Mouse (Mus musculus) CH12.LX (cell line): ENCODE data around the gene Ntrk2. TPM values are rescaled to one million over a fixed set of nuclear protein-coding genes. Genes with fewer than 3 reads are reported as not detected.

ENCODE experiments used
- DNase-seq: peaks from one replicate; pipeline ENCODE4 v3.0.0-alpha.2; 2013; ENCODE audit errors: extremely low read depth
- H3K27ac ChIP-seq: 2 replicates; pipeline ENCODE4 v1.5.1; 2012; ENCODE audit warnings: low read depth, mild to moderate bottlenecking, control low read depth, moderate library complexity; ENCODE audit not compliant: insufficient read depth
- H3K27me3 ChIP-seq: replicated peaks from 2 replicates; pipeline ENCODE3; 2012; ENCODE audit warnings: inconsistent platforms
- H3K36me3 ChIP-seq, 2 experiments: replicated peaks in 1 of 2; 2 replicates each; pipeline versions ENCODE3 to v1.6.1; 2012; ENCODE audit warnings: inconsistent platforms in 1 of 2, low read length in 1 of 2, mild to moderate bottlenecking in 1 of 2, mixed read lengths in 1 of 2, moderate library complexity in 1 of 2; ENCODE audit not compliant: control insufficient read depth in 1 of 2, insufficient read depth in 1 of 2
- H3K4me1 ChIP-seq, 2 experiments: 2 replicates each; pipeline ENCODE4 v1.6.1; 2012; ENCODE audit warnings: inconsistent platforms in 1 of 2, moderate library complexity in 1 of 2; ENCODE audit not compliant: insufficient read depth in 2 of 2, control insufficient read depth in 1 of 2
- H3K4me2 ChIP-seq: 2 replicates; pipeline ENCODE4 v1.6.1; 2012; ENCODE audit warnings: low read depth, mild to moderate bottlenecking, control low read depth; ENCODE audit not compliant: poor library complexity, insufficient read depth, severe bottlenecking
- H3K4me3 ChIP-seq, 3 experiments: fragments of 150-350 bp in 1 of 3; sonication (generic) in 1 of 3; replicated peaks in 1 of 3; 2 replicates each; pipeline versions ENCODE3 to v1.5.1; 2011 to 2012; ENCODE audit warnings: low read depth in 2 of 3, low read length in 2 of 3, mild to moderate bottlenecking in 2 of 3, moderate library complexity in 2 of 3, control low read depth in 1 of 3, improper control_type of control experiment in 1 of 3, inconsistent platforms in 1 of 3, mixed read lengths in 1 of 3; ENCODE audit not compliant: poor library complexity in 1 of 3
- H3K79me2 ChIP-seq: replicated peaks from 2 replicates; pipeline ENCODE4 v1.6.1; 2012; ENCODE audit warnings: mild to moderate bottlenecking, moderate library complexity; ENCODE audit not compliant: control insufficient read depth, poor library complexity, insufficient read depth, severe bottlenecking; ENCODE audit errors: extremely low read depth
- H3K9ac ChIP-seq: 2 replicates; pipeline ENCODE4 v1.6.1; 2012; ENCODE audit warnings: low read depth, mild to moderate bottlenecking, control low read depth, moderate library complexity; ENCODE audit not compliant: insufficient read depth
- H3K9me3 ChIP-seq: replicated peaks from 2 replicates; pipeline ENCODE3; 2012; ENCODE audit warnings: low read length, inconsistent platforms, mixed read lengths
- CHD2 ChIP-seq: IDR thresholded peaks from 2 replicates; pipeline ENCODE4 v1.6.1; 2011; ENCODE audit warnings: low read length, improper control_type of control experiment
- E2F4 ChIP-seq: IDR thresholded peaks from 2 replicates; pipeline ENCODE4 v1.6.1; 2011; ENCODE audit warnings: low read depth, low read length, improper control_type of control experiment; ENCODE audit not compliant: insufficient replicate concordance
- ELF1 ChIP-seq: IDR thresholded peaks from 2 replicates; pipeline ENCODE4 v1.6.1; 2014; ENCODE audit warnings: low read depth, mild to moderate bottlenecking, inconsistent platforms, low read length, improper control_type of control experiment
- EP300 ChIP-seq: IDR thresholded peaks from 2 replicates; pipeline ENCODE4 v1.6.1; 2011; ENCODE audit warnings: low read length, improper control_type of control experiment
- IRF4 ChIP-seq: IDR thresholded peaks from 2 replicates; pipeline ENCODE4 v1.6.1; 2014; ENCODE audit warnings: low read depth, mild to moderate bottlenecking, inconsistent platforms, low read length, improper control_type of control experiment
- JUN ChIP-seq: IDR thresholded peaks from 2 replicates; pipeline ENCODE4 v1.6.1; 2011; ENCODE audit warnings: low read depth, mild to moderate bottlenecking, low read length, improper control_type of control experiment, moderate library complexity; ENCODE audit not compliant: insufficient read depth
- JUND ChIP-seq: conservative IDR thresholded peaks from 2 replicates; pipeline ENCODE4 v1.6.1; 2011; ENCODE audit warnings: low read depth, low read length, improper control_type of control experiment
- KAT2A ChIP-seq: IDR thresholded peaks from 2 replicates; pipeline ENCODE4 v1.6.1; 2012; ENCODE audit warnings: low read length, improper control_type of control experiment, inconsistent platforms; ENCODE audit not compliant: insufficient replicate concordance
- MAX ChIP-seq: IDR thresholded peaks from 2 replicates; pipeline ENCODE4 v1.6.1; 2011; ENCODE audit warnings: low read length, improper control_type of control experiment
- MAZ ChIP-seq: IDR thresholded peaks from 2 replicates; pipeline ENCODE4 v1.6.1; 2012; ENCODE audit warnings: low read depth, mild to moderate bottlenecking, inconsistent platforms, low read length, improper control_type of control experiment, moderate library complexity
- MEF2A ChIP-seq: IDR thresholded peaks from 2 replicates; pipeline ENCODE4 v1.6.1; 2014; ENCODE audit warnings: low read depth, mild to moderate bottlenecking, inconsistent platforms, low read length, improper control_type of control experiment, borderline replicate concordance
- NELFE ChIP-seq: IDR thresholded peaks from 2 replicates; pipeline ENCODE4 v1.6.1; 2011; ENCODE audit warnings: low read depth, low read length, improper control_type of control experiment
- NRF1 ChIP-seq: IDR thresholded peaks from 2 replicates; pipeline ENCODE4 v1.6.1; 2014; ENCODE audit warnings: low read depth, mild to moderate bottlenecking, inconsistent platforms, low read length, improper control_type of control experiment, moderate library complexity
- PAX5 ChIP-seq: IDR thresholded peaks from 2 replicates; pipeline ENCODE4 v1.6.1; 2012; ENCODE audit warnings: low read length, inconsistent platforms, mixed read lengths
- POLR2A ChIP-seq: IDR thresholded peaks from 2 replicates; pipeline ENCODE4 v1.6.1; 2011; ENCODE audit warnings: low read depth, mild to moderate bottlenecking, improper control_type of control experiment, low read length
- SIN3A ChIP-seq: IDR thresholded peaks from 2 replicates; pipeline ENCODE4 v1.6.1; 2012; ENCODE audit warnings: low read length, improper control_type of control experiment, inconsistent platforms
- TBP ChIP-seq: conservative IDR thresholded peaks from 2 replicates; pipeline ENCODE4 v1.6.1; 2011; ENCODE audit warnings: low read depth, low read length, improper control_type of control experiment
- TCF12 ChIP-seq: IDR thresholded peaks from 2 replicates; pipeline ENCODE4 v1.6.1; 2014; ENCODE audit warnings: low read depth, mild to moderate bottlenecking, inconsistent platforms, low read length, improper control_type of control experiment
- UBTF ChIP-seq: IDR thresholded peaks from 2 replicates; pipeline ENCODE4 v1.6.1; 2012; ENCODE audit warnings: low read depth, mild to moderate bottlenecking, inconsistent platforms, low read length, improper control_type of control experiment, moderate library complexity
- USF2 ChIP-seq: conservative IDR thresholded peaks from 2 replicates; pipeline ENCODE4 v1.6.1; 2011; ENCODE audit warnings: low read depth, low read length, improper control_type of control experiment
- ZKSCAN1 ChIP-seq: IDR thresholded peaks from 2 replicates; pipeline ENCODE4 v1.6.1; 2012; ENCODE audit warnings: low read depth, inconsistent platforms, low read length, improper control_type of control experiment, borderline replicate concordance
- ZNF384 ChIP-seq: IDR thresholded peaks from 2 replicates; pipeline ENCODE4 v1.6.1; 2012; ENCODE audit warnings: low read depth, low read length, improper control_type of control experiment, inconsistent platforms
- dilution Hi-C: fragments of 300-500 bp; cut with MboI; formaldehyde crosslinking; loops from 2 replicates; pipeline ENCODE4 v1.14.3; 2020; ENCODE audit warnings: low sequenced_read_pairs; ENCODE audit not compliant: extremely low pct_unique_long_range_greater_than_20kb, extremely low pct_ligation_motif_present
- in situ Hi-C: fragments of 300-500 bp; cut with MboI; formaldehyde crosslinking; loops from 3 replicates; pipeline ENCODE4 v1.14.3; 2019; ENCODE audit warnings: low sequenced_read_pairs, low pct_ligation_motif_present, low pct_unique_long_range_greater_than_20kb, mixed read lengths
- polyA plus RNA-seq: library from polyadenylated mRNA; unstranded; fragments of >175 nt; gene quantifications from 2 replicates; pipeline ENCODE4 v1.2.1, GENCODE M21; 2012; ENCODE audit warnings: low read depth; ENCODE audit not compliant: insufficient read length
- total RNA-seq, 2 experiments: library from RNA; depleted of rRNA; stranded (reverse); fragments of 300-350 nt in 1 of 2; fragments of >200 nt in 1 of 2; gene quantifications; 2 replicates each; pipeline ENCODE4 v1.2.3; 2012 to 2014

The Ntrk2 gene
- total and polyA plus RNA-seq, 3 experiments: not detected

DNA sequence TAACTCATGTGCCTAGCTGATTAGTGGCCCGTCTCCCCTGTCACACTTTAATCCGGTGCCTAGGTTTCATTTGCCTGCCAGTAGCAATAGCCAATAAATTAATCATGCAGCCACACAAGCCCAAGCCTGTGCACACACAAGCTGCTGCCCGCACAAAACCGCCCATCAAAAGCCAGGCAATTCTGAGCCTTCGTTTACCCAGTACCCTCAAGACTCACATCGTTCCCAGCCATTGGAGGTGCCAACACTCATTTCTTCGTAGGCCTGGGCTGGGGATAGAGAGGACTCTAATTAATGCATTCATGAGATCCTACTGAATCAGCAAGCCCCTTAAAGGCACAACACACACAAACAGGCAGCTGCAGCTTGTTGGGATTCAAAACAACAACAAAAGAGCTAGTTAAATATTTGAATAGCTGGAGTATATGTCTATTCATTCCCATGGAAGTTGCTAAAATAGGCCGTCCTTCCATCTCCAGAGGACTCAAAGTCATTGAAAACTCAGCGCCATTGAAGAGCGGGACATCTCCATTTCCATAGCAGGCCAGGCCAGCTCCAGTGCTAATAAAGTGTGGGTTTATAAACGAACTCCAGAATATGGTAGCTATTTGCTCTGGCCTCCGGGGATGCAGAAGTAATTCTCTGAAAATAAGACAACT is 158.5 kb downstream of the Ntrk2 start:
- dilution Hi-C loops: no loop called here
- no peaks in the 10 kb centered on the region for H3K27me3 ChIP-seq
- no peaks in the 10 kb centered on the region for H3K79me2 ChIP-seq
- no peak for DNase-seq
- H3K27ac ChIP-seq: no peak overlapping the region
- H3K36me3 ChIP-seq: no peaks in the 10 kb centered on the region
- H3K9me3 ChIP-seq: peaks cover 83% of the 10 kb centered on the region
- no peak overlapping the region for H3K4me2 ChIP-seq
- no peak overlapping the region for H3K4me3 ChIP-seq
- no peaks in the 10 kb centered on the region for H3K4me1 ChIP-seq
- no peak overlapping the region for H3K9ac ChIP-seq
- TF ChIP-seq EP300: no peak
- TF ChIP-seq ZKSCAN1: no peak
- TF ChIP-seq TBP: no peak
- TF ChIP-seq MAZ: no peak
- TF ChIP-seq KAT2A: no peak
- TF ChIP-seq USF2: no peak
- in situ Hi-C loops: no loop called here

GRCm38 (mm10) chr13:58965826-58966225 is 159.5 kb downstream of the Ntrk2 start:
- no peaks in the 10 kb centered on the region for H3K4me1 ChIP-seq
- in situ Hi-C loops: no loop called here
- H3K9me3 ChIP-seq: peaks cover 83% of the 10 kb centered on the region
- H3K27ac ChIP-seq: no peak overlapping the region
- H3K27me3 ChIP-seq: no peaks in the 10 kb centered on the region
- no peak overlapping the region for H3K4me3 ChIP-seq
- H3K4me2 ChIP-seq: no peak overlapping the region
- no peak for DNase-seq
- H3K36me3 ChIP-seq: no peaks in the 10 kb centered on the region
- TF ChIP-seq NRF1 (no peak), KAT2A (no peak), TCF12 (no peak), E2F4 (no peak), NELFE (no peak), IRF4 (no peak), ZNF384 (no peak), USF2 (no peak), POLR2A (no peak), ELF1 (no peak), JUND (no peak), UBTF (no peak), SIN3A (no peak), MEF2A (no peak), JUN (no peak), PAX5 (no peak), CHD2 (no peak), MAX (no peak)
- H3K9ac ChIP-seq: no peak overlapping the region
- no peaks in the 10 kb centered on the region for H3K79me2 ChIP-seq
- dilution Hi-C loops: no loop called here
